Mouse (Mus musculus): ENCODE measurements around the gene Rabgef1. TPM values are rescaled to one million over a fixed set of nuclear protein-coding genes. Genes with fewer than 3 reads are reported as not detected.

Gene Rabgef1
- total and polyA plus RNA-seq, 3 experiments, result 20.1 to 34.4 (median 26.4) TPM

GRCm38 (mm10) chr5:130197454-130197853, 25.9 kb downstream of the Rabgef1 start:
- peaks cover 16 to 49% of the 10 kb centered on the region in 2 experiments; a peak in 3 of 4 replicates for H3K4me1 ChIP-seq (ENCODE audit: control insufficient read depth in 1 of 2, insufficient read depth in 2 of 2)

GRCm38 (mm10) chr5:130197981-130198380, 26.4 kb downstream of the Rabgef1 start:
- H3K36me3 ChIP-seq (replicated peaks in 1 of 2; ENCODE audit: control insufficient read depth in 1 of 2, insufficient read depth in 1 of 2, low read length in 1 of 2), result peaks cover 52 to 79% of the 10 kb centered on the region in 2 experiments
- H3K27ac ChIP-seq (ENCODE audit: insufficient read depth, low read depth), result no peak overlapping the region

More at GRCm38 (mm10) chr5:130197454-130197853, 25.9 kb downstream of the Rabgef1 start:
- Histone ChIP-seq H3K4me3 (replicated peaks in 1 of 3; ENCODE audit: low read depth in 2 of 3, low read length in 2 of 3, poor library complexity in 1 of 3) (no peak overlapping the region), H3K27ac (ENCODE audit: insufficient read depth, low read depth) (no peak overlapping the region), H3K9ac (ENCODE audit: insufficient read depth, low read depth) (no peak overlapping the region), H3K36me3 (replicated peaks in 1 of 2; ENCODE audit: control insufficient read depth in 1 of 2, insufficient read depth in 1 of 2, low read length in 1 of 2) (peaks cover 47 to 80% of the 10 kb centered on the region in 2 experiments), H3K27me3 (replicated peaks) (no peaks in the 10 kb centered on the region), H3K4me2 (ENCODE audit: insufficient read depth, low read depth, poor library complexity, severe bottlenecking) (no peak overlapping the region), H3K9me3 (replicated peaks; ENCODE audit: low read length) (peaks cover 2% of the 10 kb centered on the region), H3K79me2 (replicated peaks; ENCODE audit: control insufficient read depth, extremely low read depth, insufficient read depth, poor library complexity, severe bottlenecking) (peaks cover 4% of the 10 kb centered on the region)
- no peak for DNase-seq (ENCODE audit: extremely low read depth)
- dilution Hi-C loops (cut with MboI; ENCODE audit: extremely low pct_ligation_motif_present, extremely low pct_unique_long_range_greater_than_20kb, low sequenced_read_pairs) (no loop called here), in situ Hi-C loops (cut with MboI; ENCODE audit: low pct_ligation_motif_present, low pct_unique_long_range_greater_than_20kb, low sequenced_read_pairs) (no loop called here)
- TF ChIP-seq IRF4 (IDR thresholded peaks at IDR 0.05; ENCODE audit: low read depth, low read length), result no peak
- no peak for TF ChIP-seq CTCF (conservative IDR thresholded peaks at IDR 0.05 in 1 of 2, IDR thresholded peaks at IDR 0.05 in 1 of 2; ENCODE audit: low read depth in 2 of 2, low read length in 2 of 2)

GRCm38 (mm10) chr5:130200233-130201029, 28.8 kb downstream of the Rabgef1 start:
- dilution Hi-C loops (cut with MboI; ENCODE audit: extremely low pct_ligation_motif_present, extremely low pct_unique_long_range_greater_than_20kb, low sequenced_read_pairs), result no loop called here
- DNase-seq (ENCODE audit: extremely low read depth), result no peak
- peaks cover 2% of the 10 kb centered on the region for H3K9me3 ChIP-seq (replicated peaks; ENCODE audit: low read length)

More at GRCm38 (mm10) chr5:130197981-130198380, 26.4 kb downstream of the Rabgef1 start:
- in situ Hi-C loops (cut with MboI; ENCODE audit: low pct_ligation_motif_present, low pct_unique_long_range_greater_than_20kb, low sequenced_read_pairs) (no loop called here), dilution Hi-C loops (cut with MboI; ENCODE audit: extremely low pct_ligation_motif_present, extremely low pct_unique_long_range_greater_than_20kb, low sequenced_read_pairs) (no loop called here)
- TF ChIP-seq NRF1 (IDR thresholded peaks at IDR 0.05; ENCODE audit: low read depth, low read length) (no peak), JUN (IDR thresholded peaks at IDR 0.05; ENCODE audit: insufficient read depth, low read depth, low read length) (no peak), POLR2A (IDR thresholded peaks at IDR 0.05; ENCODE audit: low read depth, low read length) (no peak), GABPA (IDR thresholded peaks at IDR 0.05; ENCODE audit: insufficient replicate concordance, low read depth, low read length) (no peak), HCFC1 (IDR thresholded peaks at IDR 0.05; ENCODE audit: low read depth, low read length) (no peak), MEF2A (IDR thresholded peaks at IDR 0.05; ENCODE audit: borderline replicate concordance, low read depth, low read length) (no peak), ZNF384 (IDR thresholded peaks at IDR 0.05; ENCODE audit: low read depth, low read length) (no peak), TBP (conservative IDR thresholded peaks at IDR 0.05; ENCODE audit: low read depth, low read length) (no peak), NELFE (IDR thresholded peaks at IDR 0.05; ENCODE audit: low read depth, low read length) (no peak), BHLHE40 (IDR thresholded peaks at IDR 0.05; ENCODE audit: low read depth, low read length) (no peak), USF2 (conservative IDR thresholded peaks at IDR 0.05; ENCODE audit: low read depth, low read length) (no peak), TCF12 (IDR thresholded peaks at IDR 0.05; ENCODE audit: low read depth, low read length) (no peak), E2F4 (IDR thresholded peaks at IDR 0.05; ENCODE audit: insufficient replicate concordance, low read depth, low read length) (no peak), MAFK (IDR thresholded peaks at IDR 0.05; ENCODE audit: insufficient replicate concordance, low read length) (no peak), KAT2A (IDR thresholded peaks at IDR 0.05; ENCODE audit: insufficient replicate concordance, low read length) (no peak)
- peaks cover 4% of the 10 kb centered on the region for H3K79me2 ChIP-seq (replicated peaks; ENCODE audit: control insufficient read depth, extremely low read depth, insufficient read depth, poor library complexity, severe bottlenecking)
- peaks cover 18 to 46% of the 10 kb centered on the region in 2 experiments; a peak in 3 of 4 replicates for H3K4me1 ChIP-seq (ENCODE audit: control insufficient read depth in 1 of 2, insufficient read depth in 2 of 2)
- H3K4me2 ChIP-seq (ENCODE audit: insufficient read depth, low read depth, poor library complexity, severe bottlenecking), result no peak overlapping the region
- DNase-seq (ENCODE audit: extremely low read depth), result no peak
- no peak overlapping the region for H3K4me3 ChIP-seq (replicated peaks in 1 of 3; ENCODE audit: low read depth in 2 of 3, low read length in 2 of 3, poor library complexity in 1 of 3)
- H3K27me3 ChIP-seq (replicated peaks), result no peaks in the 10 kb centered on the region
- H3K9ac ChIP-seq (ENCODE audit: insufficient read depth, low read depth), result no peak overlapping the region
- peaks cover 2% of the 10 kb centered on the region for H3K9me3 ChIP-seq (replicated peaks; ENCODE audit: low read length)

More at GRCm38 (mm10) chr5:130200233-130201029, 28.8 kb downstream of the Rabgef1 start:
- Histone ChIP-seq H3K36me3 (replicated peaks in 1 of 2; ENCODE audit: control insufficient read depth in 1 of 2, insufficient read depth in 1 of 2, low read length in 1 of 2) (peaks cover 47 to 81% of the 10 kb centered on the region in 2 experiments), H3K9ac (ENCODE audit: insufficient read depth, low read depth) (no peak overlapping the region), H3K27ac (ENCODE audit: insufficient read depth, low read depth) (no peak overlapping the region), H3K27me3 (replicated peaks) (no peaks in the 10 kb centered on the region), H3K4me1 (ENCODE audit: control insufficient read depth in 1 of 2, insufficient read depth in 2 of 2) (peaks cover 14 to 38% of the 10 kb centered on the region in 2 experiments; a peak in 3 of 4 replicates), H3K4me3 (replicated peaks in 1 of 3; ENCODE audit: low read depth in 2 of 3, low read length in 2 of 3, poor library complexity in 1 of 3) (no peak overlapping the region), H3K79me2 (replicated peaks; ENCODE audit: control insufficient read depth, extremely low read depth, insufficient read depth, poor library complexity, severe bottlenecking) (peaks cover 4% of the 10 kb centered on the region), H3K4me2 (ENCODE audit: insufficient read depth, low read depth, poor library complexity, severe bottlenecking) (no peak overlapping the region)
- in situ Hi-C loops (cut with MboI; ENCODE audit: low pct_ligation_motif_present, low pct_unique_long_range_greater_than_20kb, low sequenced_read_pairs), result no loop called here
- no peak for TF ChIP-seq GABPA (IDR thresholded peaks at IDR 0.05; ENCODE audit: insufficient replicate concordance, low read depth, low read length)
- TF ChIP-seq IRF4 (IDR thresholded peaks at IDR 0.05; ENCODE audit: low read depth, low read length), result no peak
